Mouse (Mus musculus) CD4-positive, CD25-positive, alpha-beta regulatory T cell, adult 4 months (primary cell): ENCODE results near the gene Camk1g. TPM values are rescaled to one million over a fixed set of nuclear protein-coding genes. Genes with fewer than 3 reads are reported as not detected.
A peak's percentile ranks its signal among the peaks of the same experiment; 100 is the strongest.

ENCODE experiments used
- ATAC-seq: one replicate; pipeline ENCODE4 v1.8.0; 2017
- polyA plus RNA-seq, 2 experiments: library from polyadenylated mRNA; unstranded; fragments of 100-300 nt; shearing (Covaris generic); gene quantifications; one replicate each; pipeline ENCODE4 v1.2.1; 2017

The Camk1g gene
- polyA plus RNA-seq, 2 experiments from 2014 or later: not detected

- no peak for ATAC-seq
Observed at GRCm38 (mm10) chr1:193332018-193332417, 38.1 kb downstream of the Camk1g start.

- no peak for ATAC-seq
Observed at GRCm38 (mm10) chr1:193330626-193331025, 39.5 kb downstream of the Camk1g start.

GRCm38 (mm10) chr1:193330172-193330571, 39.9 kb downstream of the Camk1g start:
- ATAC-seq: peak; percentile 86

- peak; percentile 59 for ATAC-seq
Observed at GRCm38 (mm10) chr1:193329557-193329956, 40.5 kb downstream of the Camk1g start.

GRCm38 (mm10) chr1:193327686-193328085, 42.4 kb downstream of the Camk1g start:
- no peak for ATAC-seq

GRCm38 (mm10) chr1:193327216-193327615, 42.9 kb downstream of the Camk1g start:
- ATAC-seq: no peak

GRCm38 (mm10) chr1:193326456-193327145, 43.5 kb downstream of the Camk1g start:
- ATAC-seq: no peak

- no peak for ATAC-seq
Observed at GRCm38 (mm10) chr1:193325891-193326290, 44.2 kb downstream of the Camk1g start.

- no peak for ATAC-seq
Observed at GRCm38 (mm10) chr1:193324224-193324623, 45.9 kb downstream of the Camk1g start.

GRCm38 (mm10) chr1:193323686-193324085, 46.4 kb downstream of the Camk1g start:
- no peak for ATAC-seq

- ATAC-seq: no peak
Observed at GRCm38 (mm10) chr1:193320398-193320797, 49.7 kb downstream of the Camk1g start.

- no peak for ATAC-seq
Observed at GRCm38 (mm10) chr1:193319721-193320120, 50.4 kb downstream of the Camk1g start.

- ATAC-seq: no peak
Observed at GRCm38 (mm10) chr1:193317159-193317559, 52.9 kb downstream of the Camk1g start.

- ATAC-seq: no peak
Observed at GRCm38 (mm10) chr1:193316358-193316750, 53.7 kb downstream of the Camk1g start.

GRCm38 (mm10) chr1:193315705-193316357, 54.3 kb downstream of the Camk1g start:
- no peak for ATAC-seq

GRCm38 (mm10) chr1:193311596-193311995, 58.5 kb downstream of the Camk1g start:
- no peak for ATAC-seq

- no peak for ATAC-seq
Observed at GRCm38 (mm10) chr1:193310519-193311085, 59.5 kb downstream of the Camk1g start.

GRCm38 (mm10) chr1:193309785-193310518, 60.1 kb downstream of the Camk1g start:
- no peak for ATAC-seq

- ATAC-seq: no peak
Observed at GRCm38 (mm10) chr1:193306832-193307231, 63.3 kb downstream of the Camk1g start.

GRCm38 (mm10) chr1:193305386-193305785, 64.7 kb downstream of the Camk1g start:
- ATAC-seq: no peak

GRCm38 (mm10) chr1:193303096-193303495, 67.0 kb downstream of the Camk1g start:
- ATAC-seq: no peak

GRCm38 (mm10) chr1:193302093-193302405, 68.0 kb downstream of the Camk1g start:
- no peak for ATAC-seq
